Mouse (Mus musculus) forebrain, embryonic 12.5 days (tissue): ENCODE results near the gene Celf2. TPM values are rescaled to one million over a fixed set of nuclear protein-coding genes. Genes with fewer than 3 reads are reported as not detected.

Source experiments
- ATAC-seq: fragments of 200-750 bp; cut with Nextera tagmentation; 2 replicates; pipeline ENCODE4 v1.8.0; 2017; ENCODE audit warnings: moderate TSS enrichment; ENCODE audit not compliant: low FRiP score
- H3K27ac ChIP-seq: fragments of 300-500 bp; sonication (generic); 2 replicates; pipeline ENCODE4 v1.5.1; 2016; ENCODE audit warnings: mild to moderate bottlenecking
- H3K27me3 ChIP-seq: fragments of 300-500 bp; sonication (generic); 2 replicates; pipeline ENCODE4 v1.6.1; 2016; ENCODE audit warnings: mild to moderate bottlenecking
- H3K36me3 ChIP-seq: fragments of 300-500 bp; sonication (generic); replicated peaks from 2 replicates; pipeline ENCODE4 v1.6.1; 2016; ENCODE audit warnings: mild to moderate bottlenecking
- H3K4me1 ChIP-seq: fragments of 300-500 bp; sonication (generic); 2 replicates; pipeline ENCODE4 v1.6.1; 2016
- H3K4me2 ChIP-seq: fragments of 300-500 bp; sonication (generic); 2 replicates; pipeline ENCODE4 v1.6.1; 2016; ENCODE audit warnings: mild to moderate bottlenecking, moderate library complexity
- H3K4me3 ChIP-seq: fragments of 300-500 bp; sonication (generic); replicated peaks from 2 replicates; pipeline ENCODE4 v1.5.1; 2016; ENCODE audit warnings: mild to moderate bottlenecking
- H3K9ac ChIP-seq: fragments of 300-500 bp; sonication (generic); 2 replicates; pipeline ENCODE4 v1.6.1; 2016; ENCODE audit warnings: mild to moderate bottlenecking
- H3K9me3 ChIP-seq: fragments of 300-500 bp; sonication (generic); 2 replicates; pipeline ENCODE4 v1.6.1; 2016
- WGBS: fragments of 180-500 bp; shearing (Covaris S2); methylation state at CpG from one replicate; pipeline ENCODE4 v1.1.7; 2016; 5-methylcytosine and 5-hydroxymethylcytosine counted together
- polyA plus RNA-seq: library from polyadenylated mRNA; unstranded; fragments of >200 nt; fragmentation: Nextera tagmentation; extraction: Ambion mirVana; gene quantifications from 2 replicates; pipeline ENCODE4 v1.2.1, GENCODE M21; 2016

Celf2 gene
- polyA plus RNA-seq, 1 experiment from 2014 or later = 167 TPM

- no peak overlapping the region for H3K27ac ChIP-seq
- no peak overlapping the region for H3K4me2 ChIP-seq
- no peaks in the 10 kb centered on the region for H3K36me3 ChIP-seq
- peaks cover 12% of the 10 kb centered on the region for H3K4me1 ChIP-seq
- H3K9me3 ChIP-seq = no peaks in the 10 kb centered on the region
- no peak overlapping the region for H3K9ac ChIP-seq
- WGBS = 88% methylated on average over 7 of the region's 7 CpGs
- H3K27me3 ChIP-seq = no peaks in the 10 kb centered on the region
- no peak for ATAC-seq
- no peak overlapping the region for H3K4me3 ChIP-seq
Observed at GRCm38 (mm10) chr2:6710687-6711430, 798.5 kb downstream of the Celf2 start.

- Histone ChIP-seq H3K9me3 (no peaks in the 10 kb centered on the region), H3K27ac (peak overlapping the region; percentile 56), H3K9ac (no peak overlapping the region), H3K4me1 (peaks cover 12% of the 10 kb centered on the region), H3K36me3 (no peaks in the 10 kb centered on the region), H3K4me3 (no peak overlapping the region), H3K4me2 (no peak overlapping the region), H3K27me3 (no peaks in the 10 kb centered on the region)
- no peak for ATAC-seq
- 45% methylated on average over 5 of the region's 5 CpGs for WGBS
Observed at GRCm38 (mm10) chr2:6707959-6708519, 801.3 kb downstream of the Celf2 start.

GRCm38 (mm10) chr2:6707276-6707675, 802.1 kb downstream of the Celf2 start:
- no peak overlapping the region for H3K27ac ChIP-seq
- no peaks in the 10 kb centered on the region for H3K9me3 ChIP-seq
- ATAC-seq = no peak; the same call in 1 of the 2 replicates
- 61% methylated on average over 2 of the region's 2 CpGs for WGBS
- no peak overlapping the region for H3K9ac ChIP-seq
- H3K27me3 ChIP-seq = no peaks in the 10 kb centered on the region
- H3K4me2 ChIP-seq = no peak overlapping the region
- peaks cover 12% of the 10 kb centered on the region for H3K4me1 ChIP-seq
- H3K36me3 ChIP-seq = no peaks in the 10 kb centered on the region
- no peak overlapping the region for H3K4me3 ChIP-seq

- Histone ChIP-seq H3K4me1 (peaks cover 12% of the 10 kb centered on the region), H3K27ac (no peak overlapping the region), H3K4me2 (no peak overlapping the region), H3K9ac (no peak overlapping the region), H3K36me3 (no peaks in the 10 kb centered on the region), H3K27me3 (no peaks in the 10 kb centered on the region), H3K4me3 (no peak overlapping the region), H3K9me3 (no peaks in the 10 kb centered on the region)
- no peak for ATAC-seq
- 95% methylated on average over 11 of the region's 11 CpGs for WGBS
Observed at GRCm38 (mm10) chr2:6705929-6706739, 803.2 kb downstream of the Celf2 start.

- H3K9me3 ChIP-seq = no peaks in the 10 kb centered on the region
- peaks cover 12% of the 10 kb centered on the region for H3K4me1 ChIP-seq
- no peak overlapping the region for H3K4me3 ChIP-seq
- H3K27ac ChIP-seq = no peak overlapping the region
- no peaks in the 10 kb centered on the region for H3K27me3 ChIP-seq
- no peaks in the 10 kb centered on the region for H3K36me3 ChIP-seq
- no peak overlapping the region for H3K9ac ChIP-seq
- no peak for ATAC-seq
- no peak overlapping the region for H3K4me2 ChIP-seq
- 71% methylated on average over 7 of the region's 7 CpGs for WGBS
Observed at GRCm38 (mm10) chr2:6705475-6705874, 803.9 kb downstream of the Celf2 start.

GRCm38 (mm10) chr2:6704804-6705203, 804.6 kb downstream of the Celf2 start:
- Histone ChIP-seq H3K4me2 (no peak overlapping the region), H3K4me3 (no peak overlapping the region), H3K4me1 (peaks cover 12% of the 10 kb centered on the region), H3K9ac (no peak overlapping the region), H3K27me3 (no peaks in the 10 kb centered on the region), H3K36me3 (0 out of 2 replicates have a peak, but pooled peaks cover 4% of the 10 kb centered on the region), H3K27ac (no peak overlapping the region), H3K9me3 (no peaks in the 10 kb centered on the region)
- WGBS = 88% methylated on average over 1 of the region's 1 CpGs
- no peak for ATAC-seq

- Histone ChIP-seq H3K9me3 (no peaks in the 10 kb centered on the region), H3K9ac (no peak overlapping the region), H3K27me3 (no peaks in the 10 kb centered on the region), H3K36me3 (0 out of 2 replicates have a peak, but pooled peaks cover 5% of the 10 kb centered on the region), H3K4me3 (no peak overlapping the region), H3K27ac (no peak overlapping the region), H3K4me2 (no peak overlapping the region), H3K4me1 (peaks cover 12% of the 10 kb centered on the region)
- no peak for ATAC-seq
- 91% methylated on average over 7 of the region's 7 CpGs for WGBS
Observed at GRCm38 (mm10) chr2:6704342-6704741, 805.0 kb downstream of the Celf2 start.

GRCm38 (mm10) chr2:6696326-6696725, 813.0 kb downstream of the Celf2 start:
- no peak for ATAC-seq
- H3K27ac ChIP-seq = no peak overlapping the region
- H3K4me1 ChIP-seq = no peaks in the 10 kb centered on the region; the same call in 1 of the 2 replicates
- no peak overlapping the region for H3K9ac ChIP-seq
- 0 out of 2 replicates have a peak, but pooled peaks cover 5% of the 10 kb centered on the region for H3K36me3 ChIP-seq
- H3K4me3 ChIP-seq = no peak overlapping the region
- H3K4me2 ChIP-seq = no peak overlapping the region
- H3K9me3 ChIP-seq = no peaks in the 10 kb centered on the region
- 93% methylated on average over 1 of the region's 1 CpGs for WGBS
- H3K27me3 ChIP-seq = no peaks in the 10 kb centered on the region

- Histone ChIP-seq H3K4me2 (no peak overlapping the region), H3K4me1 (no peaks in the 10 kb centered on the region; the same call in 1 of the 2 replicates), H3K4me3 (no peak overlapping the region), H3K9me3 (no peaks in the 10 kb centered on the region), H3K27me3 (no peaks in the 10 kb centered on the region), H3K27ac (no peak overlapping the region), H3K36me3 (0 out of 2 replicates have a peak, but pooled peaks cover 5% of the 10 kb centered on the region), H3K9ac (no peak overlapping the region)
- no peak for ATAC-seq
- WGBS = 85% methylated on average over 4 of the region's 4 CpGs
Observed at GRCm38 (mm10) chr2:6695353-6695951, 813.9 kb downstream of the Celf2 start.

- Histone ChIP-seq H3K36me3 (no peaks in the 10 kb centered on the region), H3K27ac (no peak overlapping the region), H3K4me3 (no peak overlapping the region), H3K27me3 (no peaks in the 10 kb centered on the region), H3K9me3 (no peaks in the 10 kb centered on the region), H3K4me2 (no peak overlapping the region), H3K4me1 (no peaks in the 10 kb centered on the region), H3K9ac (no peak overlapping the region)
- no peak for ATAC-seq
- WGBS = 96% methylated on average over 2 of the region's 2 CpGs
Observed at GRCm38 (mm10) chr2:6689689-6690088, 819.7 kb downstream of the Celf2 start.

- H3K9ac ChIP-seq = no peak overlapping the region
- H3K4me3 ChIP-seq = no peak overlapping the region
- 100% methylated on average over 1 of the region's 1 CpGs for WGBS
- ATAC-seq = no peak
- H3K4me1 ChIP-seq = no peaks in the 10 kb centered on the region
- H3K27me3 ChIP-seq = no peaks in the 10 kb centered on the region
- H3K4me2 ChIP-seq = no peak overlapping the region
- no peaks in the 10 kb centered on the region for H3K36me3 ChIP-seq
- no peak overlapping the region for H3K27ac ChIP-seq
- no peaks in the 10 kb centered on the region for H3K9me3 ChIP-seq
Observed at GRCm38 (mm10) chr2:6678231-6678630, 831.1 kb downstream of the Celf2 start.

GRCm38 (mm10) chr2:6677457-6677856, 831.9 kb downstream of the Celf2 start:
- Histone ChIP-seq H3K9me3 (no peaks in the 10 kb centered on the region), H3K4me3 (no peak overlapping the region), H3K9ac (no peak overlapping the region), H3K4me1 (no peaks in the 10 kb centered on the region), H3K36me3 (no peaks in the 10 kb centered on the region), H3K4me2 (no peak overlapping the region), H3K27ac (no peak overlapping the region), H3K27me3 (no peaks in the 10 kb centered on the region)
- ATAC-seq = no peak
